Mouse (Mus musculus) midbrain, embryonic 16.5 days (tissue): ENCODE results near the gene Atp6v0e. TPM values are rescaled to one million over a fixed set of nuclear protein-coding genes. Genes with fewer than 3 reads are reported as not detected.
A peak's percentile ranks its signal among the peaks of the same experiment; 100 is the strongest.

Experiments used
- ATAC-seq: fragments of 200-750 bp; cut with Nextera tagmentation; 2 replicates; pipeline ENCODE4 v1.8.0; 2017; ENCODE audit warnings: moderate TSS enrichment
- H3K27ac ChIP-seq: fragments of 300-500 bp; sonication (generic); 2 replicates; pipeline ENCODE4 v1.5.1; 2014; ENCODE audit warnings: mild to moderate bottlenecking, low read length, mixed read lengths
- H3K27me3 ChIP-seq: fragments of 300-500 bp; sonication (generic); 2 replicates; pipeline ENCODE4 v1.6.1; 2014; ENCODE audit warnings: low read depth, low read length, mixed read lengths; ENCODE audit not compliant: control insufficient read depth, insufficient read depth
- H3K36me3 ChIP-seq: fragments of 300-500 bp; sonication (generic); 2 replicates; pipeline ENCODE4 v1.6.1; 2014; ENCODE audit warnings: mild to moderate bottlenecking, low read length, moderate library complexity, mixed read lengths; ENCODE audit not compliant: control insufficient read depth, insufficient read depth
- H3K4me1 ChIP-seq: fragments of 300-500 bp; sonication (generic); 2 replicates; pipeline ENCODE4 v1.6.1; 2014; ENCODE audit warnings: mild to moderate bottlenecking, low read length, mixed read lengths; ENCODE audit not compliant: control insufficient read depth, insufficient read depth
- H3K4me2 ChIP-seq: fragments of 300-500 bp; sonication (generic); 2 replicates; pipeline ENCODE4 v1.6.1; 2014; ENCODE audit warnings: mild to moderate bottlenecking, low read length, mixed read lengths
- H3K4me3 ChIP-seq: fragments of 300-500 bp; sonication (generic); 2 replicates; pipeline ENCODE4 v1.5.1; 2014; ENCODE audit warnings: low read depth, mild to moderate bottlenecking, low read length, moderate library complexity, mixed read lengths
- H3K9ac ChIP-seq: fragments of 300-500 bp; sonication (generic); 2 replicates; pipeline ENCODE4 v1.6.1; 2014; ENCODE audit warnings: low read depth, low read length, mixed read lengths
- H3K9me3 ChIP-seq: fragments of 300-500 bp; sonication (generic); replicated peaks from 2 replicates; pipeline ENCODE4 v1.6.1; 2014; ENCODE audit warnings: mild to moderate bottlenecking, low read length, mixed read lengths; ENCODE audit not compliant: control insufficient read depth, poor library complexity, severe bottlenecking
- WGBS: fragments of 180-500 bp; shearing (Covaris S2); extraction: QIAGEN DNeasy Blood & Tissue Kit; methylation state at CpG from one replicate; pipeline ENCODE4 v1.1.7; 2014; 5-methylcytosine and 5-hydroxymethylcytosine counted together
- polyA plus RNA-seq: library from polyadenylated mRNA; unstranded; fragments of >200 nt; fragmentation: Nextera tagmentation; extraction: Ambion mirVana; gene quantifications from 2 replicates; pipeline ENCODE4 v1.2.1, GENCODE M21; 2015

Gene Atp6v0e
- polyA plus RNA-seq, 1 experiment from 2014 or later = 83.0 TPM

DNA sequence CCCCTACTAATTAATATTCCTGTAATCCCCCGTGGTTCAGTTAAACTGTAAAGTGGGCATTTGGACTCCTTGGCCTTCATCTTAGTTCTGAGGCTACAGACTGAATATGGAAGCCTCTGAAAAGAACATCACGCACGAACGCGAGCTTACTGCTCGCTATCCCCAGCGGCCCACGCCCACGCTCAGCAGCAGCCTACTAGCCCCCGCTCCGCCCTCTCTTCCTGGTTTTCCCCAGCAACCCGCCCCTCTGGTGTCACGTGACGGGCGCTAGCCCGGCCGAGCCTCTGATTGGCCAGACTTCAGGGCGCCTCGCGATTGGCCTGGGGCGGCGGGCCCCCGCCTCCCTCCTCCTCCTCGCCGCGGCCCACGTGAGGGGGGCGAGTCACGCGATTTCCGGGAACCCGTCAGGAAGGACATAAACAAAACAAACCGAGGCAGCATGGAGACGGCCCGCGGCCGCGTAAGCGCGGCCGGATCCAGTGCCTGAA, 52.3 kb downstream of the Atp6v0e start, which contains the start of gene Crebrf:
Crebrf (plus strand) TSS at position 380 of the 488 bp plus-strand sequence.
- Histone ChIP-seq H3K36me3 (no peaks in the 10 kb centered on the region), H3K4me2 (peak within 1 kb of the TSS; percentile 77), H3K4me1 (peaks cover 8% of the 10 kb centered on the region), H3K9me3 (no peaks in the 10 kb centered on the region), H3K27me3 (no peaks in the 10 kb centered on the region), H3K27ac (peak within 1 kb of the TSS; percentile 88), H3K9ac (peak within 1 kb of the TSS; percentile 78), H3K4me3 (peak within 1 kb of the TSS; percentile 94)
- WGBS = under 1% methylated on average over 41 of the region's 41 CpGs
- peak; percentile 84 for ATAC-seq

DNA sequence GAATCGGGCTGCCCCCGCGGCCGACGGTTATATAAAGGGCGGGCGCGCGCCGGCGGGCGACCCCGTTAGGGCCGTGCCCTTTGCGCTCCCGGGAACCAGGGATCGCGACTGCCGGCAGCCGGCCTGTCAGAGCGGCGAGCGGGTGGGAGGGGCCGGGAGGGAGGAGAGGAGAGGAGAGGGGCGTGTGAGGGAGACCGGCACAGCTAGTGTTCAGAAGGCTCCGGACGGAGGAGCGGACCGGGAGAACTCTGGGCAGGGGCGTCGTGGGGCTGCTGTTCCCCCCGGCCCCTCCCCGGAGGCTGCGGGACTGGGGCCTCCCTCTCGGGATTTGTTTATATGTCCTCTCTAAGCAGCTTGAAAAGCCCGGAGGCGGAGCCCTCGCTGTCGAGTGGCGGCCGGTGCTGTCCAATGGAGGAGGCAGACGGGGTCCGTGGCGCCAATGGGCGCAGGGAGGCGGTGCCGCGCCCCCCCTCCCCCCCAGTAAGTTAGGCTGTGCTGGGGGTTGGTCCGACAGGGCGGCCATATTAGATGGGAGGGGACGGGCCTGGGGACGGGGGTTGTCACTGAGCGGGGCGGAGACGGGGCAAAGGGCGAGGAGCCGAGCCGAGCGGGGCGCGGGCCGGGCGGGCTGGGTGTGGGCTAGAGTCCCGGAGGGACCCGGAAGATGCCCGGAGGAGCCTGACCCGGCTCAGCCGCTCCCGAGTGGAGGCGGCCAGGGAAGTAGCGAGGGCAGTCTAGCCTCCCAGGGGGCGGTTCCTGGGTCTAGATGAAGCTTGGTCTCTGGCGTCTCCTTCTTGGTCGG, 53.1 kb downstream of the Atp6v0e start:
- H3K9ac ChIP-seq = peak overlapping the region; percentile 78
- peak; percentile 99 for ATAC-seq
- peak overlapping the region; percentile 94 for H3K4me3 ChIP-seq
- under 1% methylated on average over 48 of the region's 75 CpGs for WGBS
- peaks cover 8% of the 10 kb centered on the region for H3K4me1 ChIP-seq
- H3K36me3 ChIP-seq = no peaks in the 10 kb centered on the region
- H3K4me2 ChIP-seq = peak overlapping the region; percentile 77
- peak overlapping the region; percentile 88 for H3K27ac ChIP-seq
- no peaks in the 10 kb centered on the region for H3K27me3 ChIP-seq
- H3K9me3 ChIP-seq = no peaks in the 10 kb centered on the region

DNA sequence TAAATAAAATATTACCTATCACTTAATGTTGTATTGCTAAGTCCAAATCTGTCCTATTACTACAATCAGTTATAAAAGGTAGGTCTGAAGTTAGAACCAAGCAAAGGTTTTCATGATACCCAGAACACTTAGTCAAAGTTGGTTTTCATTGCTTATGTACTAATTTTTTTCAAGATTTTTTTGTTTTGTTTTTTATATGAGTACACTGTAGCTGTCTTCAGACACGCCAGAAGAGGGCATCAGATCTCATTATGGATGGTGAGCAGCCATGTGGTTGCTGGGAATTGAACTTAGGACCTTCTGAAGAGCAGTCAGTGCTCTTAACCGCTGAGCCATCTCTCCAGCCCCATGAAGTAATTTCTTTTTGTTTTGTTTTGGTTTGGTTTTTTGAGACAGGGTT, 54.8 kb downstream of the Atp6v0e start:
- no peak overlapping the region for H3K4me2 ChIP-seq
- WGBS = 69% methylated on average over 2 of the region's 2 CpGs

DNA sequence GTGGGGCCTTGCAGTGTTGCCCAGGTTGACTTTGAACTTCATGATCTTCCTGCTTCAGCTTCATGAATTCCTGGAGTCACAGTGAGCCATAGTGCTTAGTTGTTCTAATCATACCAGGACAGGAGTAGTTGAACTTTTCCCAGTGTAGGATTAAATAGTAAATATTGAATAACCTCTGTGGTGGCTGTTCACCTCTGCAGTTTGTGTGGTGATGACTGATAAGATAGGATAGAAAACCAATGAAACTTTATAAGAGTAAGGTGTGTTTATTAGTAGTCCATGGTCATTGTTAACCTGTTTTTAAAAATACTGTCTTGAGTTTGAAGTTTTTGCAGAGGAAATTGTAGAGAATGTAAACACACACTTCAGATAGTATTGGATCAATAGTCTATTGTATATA, 56.4 kb downstream of the Atp6v0e start:
- no peak overlapping the region for H3K27ac ChIP-seq
- no peaks in the 10 kb centered on the region for H3K9me3 ChIP-seq
- no peaks in the 10 kb centered on the region for H3K36me3 ChIP-seq
- ATAC-seq = no peak
- no peak overlapping the region for H3K4me3 ChIP-seq
- H3K4me2 ChIP-seq = no peak overlapping the region
- H3K4me1 ChIP-seq = peaks cover 7% of the 10 kb centered on the region
- H3K27me3 ChIP-seq = no peaks in the 10 kb centered on the region
- H3K9ac ChIP-seq = no peak overlapping the region

More for the DNA sequence above, 54.8 kb downstream of the Atp6v0e start:
- Histone ChIP-seq H3K9me3 (no peaks in the 10 kb centered on the region), H3K4me3 (no peak overlapping the region), H3K4me1 (peaks cover 8% of the 10 kb centered on the region), H3K9ac (no peak overlapping the region), H3K27ac (no peak overlapping the region), H3K36me3 (no peaks in the 10 kb centered on the region), H3K27me3 (no peaks in the 10 kb centered on the region)
- no peak for ATAC-seq

DNA sequence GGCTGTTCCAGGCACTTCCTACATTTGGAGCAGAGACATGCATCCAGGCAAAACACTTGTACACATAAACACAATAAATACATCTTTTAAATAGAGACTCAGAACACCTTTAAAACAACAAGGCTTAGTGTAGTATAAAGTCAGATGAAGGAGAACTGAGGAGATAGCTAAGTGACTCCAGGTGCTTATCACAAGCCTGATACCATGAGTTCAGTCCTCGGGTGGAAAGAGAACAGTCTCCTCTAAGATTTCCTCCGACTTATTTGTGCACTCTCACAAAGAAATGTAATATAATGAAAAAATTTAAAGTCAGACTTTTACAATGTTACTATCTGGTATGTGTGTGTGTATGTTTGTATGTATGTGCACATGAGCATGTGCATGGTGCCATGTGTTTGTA, 58.8 kb downstream of the Atp6v0e start:
- peaks cover under 1% of the 10 kb centered on the region; the same call in 1 of the 2 replicates for H3K4me1 ChIP-seq
- no peaks in the 10 kb centered on the region for H3K27me3 ChIP-seq
- H3K36me3 ChIP-seq = no peaks in the 10 kb centered on the region
- H3K27ac ChIP-seq = no peak overlapping the region
- H3K9me3 ChIP-seq = no peaks in the 10 kb centered on the region
- H3K4me3 ChIP-seq = no peak overlapping the region
- no peak overlapping the region for H3K9ac ChIP-seq
- WGBS = 77% methylated on average over 2 of the region's 2 CpGs
- H3K4me2 ChIP-seq = no peak overlapping the region
- no peak for ATAC-seq

DNA sequence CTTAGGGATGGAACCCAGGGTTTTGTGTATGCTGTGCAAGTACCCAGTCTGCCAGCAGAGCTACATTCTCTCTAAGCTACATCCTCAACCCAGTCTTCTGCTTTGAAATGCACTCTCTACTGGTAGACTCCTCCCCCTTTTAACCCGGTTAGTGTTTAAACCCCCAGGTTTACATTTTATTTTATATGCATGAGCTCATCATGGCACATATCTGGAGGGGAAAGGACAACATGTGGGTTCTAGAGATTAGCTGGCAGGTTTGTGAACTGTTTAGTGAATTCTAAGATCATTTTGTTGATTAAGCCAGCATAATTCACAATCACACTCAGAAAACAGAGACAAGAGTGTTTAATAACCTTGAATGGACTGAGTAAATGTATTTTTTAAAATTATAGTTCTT, 61.8 kb downstream of the Atp6v0e start:
- H3K36me3 ChIP-seq = no peaks in the 10 kb centered on the region
- no peaks in the 10 kb centered on the region for H3K9me3 ChIP-seq
- no peak overlapping the region for H3K9ac ChIP-seq
- no peaks in the 10 kb centered on the region for H3K4me1 ChIP-seq
- no peak overlapping the region for H3K4me2 ChIP-seq
- H3K4me3 ChIP-seq = no peak overlapping the region
- no peaks in the 10 kb centered on the region for H3K27me3 ChIP-seq
- ATAC-seq = no peak
- H3K27ac ChIP-seq = no peak overlapping the region
- WGBS = 61% methylated on average over 1 of the region's 1 CpGs

DNA sequence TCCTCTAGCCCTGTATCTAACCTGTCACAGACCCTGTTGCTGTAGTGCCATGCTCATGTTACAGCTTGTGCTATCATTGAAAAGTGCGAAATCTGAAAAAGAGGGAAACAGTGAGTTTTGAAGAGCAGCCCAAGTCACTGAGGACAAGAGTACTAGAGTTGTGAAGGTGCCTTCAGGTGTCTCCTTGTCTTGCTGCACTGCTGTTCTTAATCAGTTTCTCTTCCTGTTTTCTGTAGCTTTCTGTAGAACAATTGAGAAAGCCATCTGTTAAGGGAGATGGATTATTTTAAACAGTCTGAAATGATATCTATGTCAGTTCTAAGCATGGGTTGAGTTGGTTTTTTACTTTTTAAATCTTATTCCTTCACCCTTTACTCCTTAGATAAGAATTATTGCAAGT, 63.6 kb downstream of the Atp6v0e start:
- H3K9ac ChIP-seq = no peak overlapping the region

DNA sequence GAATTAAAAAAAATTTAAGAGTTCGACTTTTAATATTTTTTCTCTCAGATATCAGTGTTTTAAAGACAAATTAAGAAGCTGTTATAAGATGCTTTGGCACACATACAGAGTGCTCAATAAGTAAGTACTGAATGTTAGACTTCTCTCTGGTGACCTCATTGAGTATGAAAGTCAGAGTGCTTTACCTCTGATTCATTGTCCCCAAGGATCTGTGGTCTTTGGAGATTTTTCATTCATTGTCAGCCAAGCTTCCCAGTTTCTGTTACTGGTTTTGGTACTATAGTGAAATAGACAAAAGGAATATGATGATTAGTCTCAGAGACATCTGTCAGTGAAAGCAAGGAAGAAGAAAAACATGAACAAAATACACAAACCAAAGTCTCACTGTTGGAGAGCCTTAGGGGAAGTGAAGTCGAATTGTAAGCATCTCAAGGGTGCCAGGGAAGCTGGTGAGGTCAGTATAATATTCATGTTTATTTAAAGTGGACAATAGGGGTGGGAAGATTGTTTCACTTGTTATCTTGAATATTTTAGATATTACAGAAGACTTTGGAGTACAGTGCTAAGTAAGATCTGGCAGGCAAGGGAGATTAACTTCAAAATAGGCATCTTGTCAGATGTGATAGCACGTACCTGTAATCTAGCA, 64.2 kb downstream of the Atp6v0e start:
- H3K36me3 ChIP-seq = no peaks in the 10 kb centered on the region
- H3K9ac ChIP-seq = no peak overlapping the region
- no peak for ATAC-seq
- H3K27ac ChIP-seq = no peak overlapping the region
- H3K27me3 ChIP-seq = no peaks in the 10 kb centered on the region
- no peak overlapping the region for H3K4me2 ChIP-seq
- H3K4me1 ChIP-seq = no peaks in the 10 kb centered on the region
- H3K4me3 ChIP-seq = no peak overlapping the region
- 68% methylated on average over 3 of the region's 3 CpGs for WGBS
- no peaks in the 10 kb centered on the region for H3K9me3 ChIP-seq

More for the DNA sequence above, 63.6 kb downstream of the Atp6v0e start:
- whole genome bisulfite sequencing = 83% methylated on average over 1 of the region's 1 CpGs
- Histone ChIP-seq H3K4me2 (no peak overlapping the region), H3K36me3 (no peaks in the 10 kb centered on the region), H3K27me3 (no peaks in the 10 kb centered on the region), H3K4me1 (no peaks in the 10 kb centered on the region), H3K27ac (no peak overlapping the region), H3K9me3 (no peaks in the 10 kb centered on the region), H3K4me3 (no peak overlapping the region)
- no peak for ATAC-seq

DNA sequence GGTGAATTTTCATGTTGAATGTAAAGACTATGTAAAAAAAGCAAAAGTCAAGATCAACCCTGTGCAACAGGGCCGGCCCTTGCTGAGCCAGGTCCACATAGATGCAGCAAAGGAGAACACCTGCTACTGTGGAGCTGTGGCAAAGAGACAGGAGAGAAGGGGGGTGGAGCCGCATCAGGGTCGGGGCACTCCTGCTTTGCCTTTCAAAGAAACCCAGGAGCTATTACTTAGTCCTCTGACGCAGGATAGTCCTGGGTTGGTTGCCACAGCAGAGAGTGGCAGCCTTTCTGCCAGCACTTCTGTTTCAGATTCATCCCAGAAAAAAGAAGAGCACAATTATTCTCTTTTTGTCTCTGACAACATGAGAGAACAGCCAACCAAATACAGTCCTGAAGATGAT, 79.5 kb downstream of the Atp6v0e start:
- Histone ChIP-seq H3K4me2 (no peak overlapping the region), H3K9ac (no peak overlapping the region), H3K4me3 (no peak overlapping the region), H3K4me1 (no peaks in the 10 kb centered on the region), H3K27ac (no peak overlapping the region), H3K36me3 (0 out of 2 replicates have a peak, but pooled peaks cover 3% of the 10 kb centered on the region), H3K9me3 (no peaks in the 10 kb centered on the region), H3K27me3 (no peaks in the 10 kb centered on the region)
- 54% methylated on average over 4 of the region's 4 CpGs for WGBS
- ATAC-seq = no peak
